Mouse (Mus musculus): ENCODE measurements around the gene Igll1. TPM values are rescaled to one million over a fixed set of nuclear protein-coding genes. Genes with fewer than 3 reads are reported as not detected.
"Not testable (repeated sequence)": the region's sequence is repeated elsewhere in the genome, so short reads cannot be mapped to it uniquely, and the experiment has no call there.

The Igll1 gene
- polyA plus RNA-seq, 1 experiment from 2014 or later = 0.25 TPM

GRCm38 (mm10) chr16:16879025-16879424 lies 15.2 kb upstream of the Igll1 start:
- Histone ChIP-seq H3K9ac (replicated peaks) (no peak overlapping the region), H3K27ac (no peak overlapping the region), H3K27me3 (no peaks in the 10 kb centered on the region), H3K4me1 (replicated peaks) (no peaks in the 10 kb centered on the region), H3K4me2 (no peak overlapping the region), H3K36me3 (peaks cover 91% of the 10 kb centered on the region), H3K9me3 (peaks cover 9% of the 10 kb centered on the region), H3K4me3 (replicated peaks) (no peak overlapping the region)
- no peak for ATAC-seq (ENCODE audit: insufficient number of reproducible peaks, insufficient read depth, low FRiP score, low TSS enrichment, low read depth)
- 86% methylated on average over 5 of the region's 5 CpGs for WGBS

- peak within 1 kb of the TSS; percentile 69 for H3K4me2 ChIP-seq
- peak within 1 kb of the TSS; percentile 71 for H3K4me3 ChIP-seq (replicated peaks)
- peaks cover under 1% of the 10 kb centered on the region for H3K9me3 ChIP-seq
- WGBS = under 1% methylated on average over 49 of the region's 49 CpGs
- peaks cover 7% of the 10 kb centered on the region; the same call in 1 of the 2 replicates for H3K4me1 ChIP-seq (replicated peaks)
- H3K9ac ChIP-seq (replicated peaks) = peak within 1 kb of the TSS; percentile 84
- peak within 1 kb of the TSS; percentile 97 for H3K27ac ChIP-seq
- peak; percentile 97 for ATAC-seq (ENCODE audit: insufficient number of reproducible peaks, insufficient read depth, low FRiP score, low TSS enrichment, low read depth)
- H3K36me3 ChIP-seq = peaks cover 12% of the 10 kb centered on the region
- no peaks in the 10 kb centered on the region for H3K27me3 ChIP-seq
Observed at GRCm38 (mm10) chr16:16870617-16871331, 7.0 kb upstream of the Igll1 start, which contains the start of the genes Top3b and Vpreb1. Gene Top3b (plus strand): TSS chr16:16870736. Gene Vpreb1 (minus strand): TSS chr16:16870843.

GRCm38 (mm10) chr16:16870241-16870616 lies 6.4 kb upstream of the Igll1 start:
- 34% methylated on average over 7 of the region's 7 CpGs for WGBS
- H3K9ac ChIP-seq (replicated peaks) = peak overlapping the region; percentile 84; the same call in 1 of the 2 replicates
- no peaks in the 10 kb centered on the region for H3K27me3 ChIP-seq
- peaks cover 7% of the 10 kb centered on the region; the same call in 1 of the 2 replicates for H3K4me1 ChIP-seq (replicated peaks)
- peak overlapping the region; percentile 69 for H3K4me2 ChIP-seq
- peak overlapping the region; percentile 97 for H3K27ac ChIP-seq
- peak; percentile 24 for ATAC-seq (ENCODE audit: insufficient number of reproducible peaks, insufficient read depth, low FRiP score, low TSS enrichment, low read depth)
- H3K9me3 ChIP-seq = no peaks in the 10 kb centered on the region
- peak overlapping the region; percentile 71 for H3K4me3 ChIP-seq (replicated peaks)
- peaks cover 9% of the 10 kb centered on the region for H3K36me3 ChIP-seq

- Histone ChIP-seq H3K4me1 (replicated peaks) (no peaks in the 10 kb centered on the region), H3K9me3 (no peaks in the 10 kb centered on the region), H3K36me3 (no peaks in the 10 kb centered on the region), H3K27me3 (no peaks in the 10 kb centered on the region), H3K4me2 (no peak overlapping the region), H3K9ac (replicated peaks) (no peak overlapping the region), H3K4me3 (replicated peaks) (no peak overlapping the region), H3K27ac (no peak overlapping the region)
- WGBS = 49% methylated on average over 4 of the region's 5 CpGs
- ATAC-seq (ENCODE audit: insufficient number of reproducible peaks, insufficient read depth, low FRiP score, low TSS enrichment, low read depth) = no peak
Observed at GRCm38 (mm10) chr16:16865696-16866561, 2.1 kb upstream of the Igll1 start.

- no peak overlapping the region for H3K4me2 ChIP-seq
- H3K36me3 ChIP-seq = no peaks in the 10 kb centered on the region
- no peak for ATAC-seq (ENCODE audit: insufficient number of reproducible peaks, insufficient read depth, low FRiP score, low TSS enrichment, low read depth)
- H3K4me1 ChIP-seq (replicated peaks) = no peaks in the 10 kb centered on the region
- no peaks in the 10 kb centered on the region for H3K27me3 ChIP-seq
- no peak overlapping the region for H3K4me3 ChIP-seq (replicated peaks)
- no peak overlapping the region for H3K27ac ChIP-seq
- no peaks in the 10 kb centered on the region for H3K9me3 ChIP-seq
- no peak overlapping the region for H3K9ac ChIP-seq (replicated peaks)
Observed at GRCm38 (mm10) chr16:16865217-16865616, 1.4 kb upstream of the Igll1 start.

GRCm38 (mm10) chr16:16862288-16862687 lies 1.5 kb downstream of the Igll1 start:
- no peaks in the 10 kb centered on the region for H3K9me3 ChIP-seq
- no peak overlapping the region for H3K27ac ChIP-seq
- ATAC-seq (ENCODE audit: insufficient number of reproducible peaks, insufficient read depth, low FRiP score, low TSS enrichment, low read depth) = no peak
- no peaks in the 10 kb centered on the region for H3K36me3 ChIP-seq
- H3K9ac ChIP-seq (replicated peaks) = no peak overlapping the region
- no peaks in the 10 kb centered on the region for H3K4me1 ChIP-seq (replicated peaks)
- no peak overlapping the region for H3K4me2 ChIP-seq
- 76% methylated on average over 3 of the region's 3 CpGs for WGBS
- no peaks in the 10 kb centered on the region for H3K27me3 ChIP-seq
- H3K4me3 ChIP-seq (replicated peaks) = no peak overlapping the region

GRCm38 (mm10) chr16:16856731-16857476 lies 6.9 kb downstream of the Igll1 start:
- no peaks in the 10 kb centered on the region for H3K9me3 ChIP-seq
- no peaks in the 10 kb centered on the region for H3K27me3 ChIP-seq
- no peaks in the 10 kb centered on the region for H3K4me1 ChIP-seq (replicated peaks)
- ATAC-seq (ENCODE audit: insufficient number of reproducible peaks, insufficient read depth, low FRiP score, low TSS enrichment, low read depth) = no peak
- H3K36me3 ChIP-seq = no peaks in the 10 kb centered on the region
- no peak overlapping the region for H3K4me3 ChIP-seq (replicated peaks)
- no peak overlapping the region for H3K4me2 ChIP-seq
- no peak overlapping the region for H3K27ac ChIP-seq
- 74% methylated on average over 13 of the region's 13 CpGs for WGBS
- no peak overlapping the region for H3K9ac ChIP-seq (replicated peaks)

- not testable (repeated sequence) for H3K4me1 ChIP-seq (replicated peaks); H3K27ac ChIP-seq; H3K27me3 ChIP-seq; H3K36me3 ChIP-seq; ATAC-seq (ENCODE audit: insufficient number of reproducible peaks, insufficient read depth, low FRiP score, low TSS enrichment, low read depth); H3K9me3 ChIP-seq; H3K4me3 ChIP-seq (replicated peaks); H3K9ac ChIP-seq (replicated peaks); H3K4me2 ChIP-seq
- WGBS = 78% methylated on average over 9 of the region's 9 CpGs
Observed at GRCm38 (mm10) chr16:16856054-16856453, 7.7 kb downstream of the Igll1 start.

- no peak overlapping the region for H3K27ac ChIP-seq
- H3K36me3 ChIP-seq = no peaks in the 10 kb centered on the region
- no peak overlapping the region for H3K4me2 ChIP-seq
- no peaks in the 10 kb centered on the region for H3K27me3 ChIP-seq
- H3K9ac ChIP-seq (replicated peaks) = no peak overlapping the region
- no peak for ATAC-seq (ENCODE audit: insufficient number of reproducible peaks, insufficient read depth, low FRiP score, low TSS enrichment, low read depth)
- peaks cover 8% of the 10 kb centered on the region; the same call in 1 of the 2 replicates for H3K9me3 ChIP-seq
- no peaks in the 10 kb centered on the region for H3K4me1 ChIP-seq (replicated peaks)
- H3K4me3 ChIP-seq (replicated peaks) = no peak overlapping the region
- 83% methylated on average over 1 of the region's 1 CpGs for WGBS
Observed at GRCm38 (mm10) chr16:16855541-16855940, 8.2 kb downstream of the Igll1 start.

- ATAC-seq (ENCODE audit: insufficient number of reproducible peaks, insufficient read depth, low FRiP score, low TSS enrichment, low read depth) = no peak
Observed at GRCm38 (mm10) chr16:16854836-16855235, 8.9 kb downstream of the Igll1 start.

GRCm38 (mm10) chr16:16852411-16852810 lies 11.4 kb downstream of the Igll1 start:
- Histone ChIP-seq H3K27me3 (no peaks in the 10 kb centered on the region), H3K4me1 (replicated peaks) (no peaks in the 10 kb centered on the region), H3K4me2 (no peak overlapping the region), H3K4me3 (replicated peaks) (no peak overlapping the region), H3K9ac (replicated peaks) (no peak overlapping the region), H3K36me3 (no peaks in the 10 kb centered on the region), H3K27ac (no peak overlapping the region), H3K9me3 (peaks cover 8% of the 10 kb centered on the region; the same call in 1 of the 2 replicates)
- WGBS = 74% methylated on average over 3 of the region's 3 CpGs
- no peak for ATAC-seq (ENCODE audit: insufficient number of reproducible peaks, insufficient read depth, low FRiP score, low TSS enrichment, low read depth)

More at GRCm38 (mm10) chr16:16854836-16855235, 8.9 kb downstream of the Igll1 start:
- Histone ChIP-seq H3K27ac (no peak overlapping the region), H3K27me3 (no peaks in the 10 kb centered on the region), H3K4me2 (no peak overlapping the region), H3K4me3 (replicated peaks) (no peak overlapping the region), H3K9ac (replicated peaks) (no peak overlapping the region), H3K36me3 (no peaks in the 10 kb centered on the region), H3K4me1 (replicated peaks) (no peaks in the 10 kb centered on the region), H3K9me3 (peaks cover 8% of the 10 kb centered on the region; the same call in 1 of the 2 replicates)
- 33% methylated on average over 6 of the region's 6 CpGs for WGBS
